Mouse (Mus musculus) ES-Bruce4 (cell line): Measurements from ENCODE around the gene Cnbp.

Experiments
- CTCF ChIP-seq: IDR thresholded peaks from one replicate; pipeline ENCODE4 v1.8.1; 2011; ENCODE audit warnings: low read depth, low read length
- POLR2A ChIP-seq: IDR thresholded peaks from one replicate; pipeline ENCODE4 v1.8.1; 2011; ENCODE audit warnings: low read length; ENCODE audit not compliant: insufficient read depth

DNA sequence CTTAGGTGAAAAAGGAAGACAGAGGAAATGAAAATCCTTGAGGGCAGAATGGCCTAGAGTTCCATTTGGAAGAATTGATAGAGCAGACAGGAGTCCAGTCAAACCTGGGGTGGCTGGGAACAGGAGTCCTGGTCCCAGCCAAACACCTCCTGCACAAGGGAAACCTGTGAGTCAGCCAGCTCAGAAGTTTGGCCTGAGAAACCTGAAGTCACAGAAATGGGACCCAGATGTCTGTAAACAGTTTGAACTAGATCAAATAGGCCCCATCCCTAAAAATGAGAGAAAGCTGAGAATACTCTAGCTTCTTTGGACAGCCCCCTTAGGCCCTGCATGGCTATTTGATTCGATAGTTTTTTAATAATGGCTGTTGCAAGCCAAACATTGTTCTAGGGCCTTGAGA lies 38.2 kb downstream of the Cnbp start:
- no peak for TF ChIP-seq CTCF
- no peak for TF ChIP-seq POLR2A
